Mouse (Mus musculus): ENCODE results near the gene Trappc11.

- TF ChIP-seq CTCF (IDR thresholded peaks at IDR 0.05; ENCODE audit: low read depth) = no peak
- TF ChIP-seq EP300 (IDR thresholded peaks at IDR 0.05; ENCODE audit: low read depth) = no peak
Observed at GRCm38 (mm10) chr8:47480039-47480438, 53.2 kb downstream of the Trappc11 start.
